Mouse (Mus musculus): ENCODE measurements around the gene Glis1. TPM values are rescaled to one million over a fixed set of nuclear protein-coding genes. Genes with fewer than 3 reads are reported as not detected.

Gene Glis1
- polyA plus RNA-seq, 1 experiment: 0.40 TPM

GRCm38 (mm10) chr4:107668514-107668913 is 234.1 kb downstream of the Glis1 start:
- Histone ChIP-seq H3K79me2 (ENCODE audit: control insufficient read depth, insufficient read depth) (no peaks in the 10 kb centered on the region), H3K4me3 (ENCODE audit: insufficient read depth, poor library complexity, severe bottlenecking) (no peak overlapping the region)
- TF ChIP-seq CEBPB (IDR thresholded peaks at IDR 0.05; ENCODE audit: low read depth): no peak
- TF ChIP-seq MAX (IDR thresholded peaks at IDR 0.05): no peak

GRCm38 (mm10) chr4:107670731-107671130 is 236.3 kb downstream of the Glis1 start:
- TF ChIP-seq CTCF (IDR thresholded peaks at IDR 0.05; ENCODE audit: control insufficient read depth, insufficient read depth, insufficient read length) (no peak), MYOG (IDR thresholded peaks at IDR 0.05; ENCODE audit: control insufficient read depth, extremely low read depth, insufficient read length) (no peak), USF1 (IDR thresholded peaks at IDR 0.05; ENCODE audit: low read depth) (no peak), MAX (IDR thresholded peaks at IDR 0.05) (no peak), FOSL1 (IDR thresholded peaks at IDR 0.05; ENCODE audit: insufficient read depth, low read length, poor library complexity, severe bottlenecking) (no peak), CEBPB (IDR thresholded peaks at IDR 0.05; ENCODE audit: low read depth) (no peak), MYOD1 (IDR thresholded peaks at IDR 0.05; ENCODE audit: control insufficient read depth, insufficient read length, low read depth) (no peak)
- Histone ChIP-seq H3K36me3 (ENCODE audit: control insufficient read depth, insufficient read depth) (no peaks in the 10 kb centered on the region), H3K79me2 (ENCODE audit: control insufficient read depth, insufficient read depth) (no peaks in the 10 kb centered on the region), H3ac (ENCODE audit: control insufficient read depth, insufficient read length, low read depth) (no peak overlapping the region), H3K4me3 (ENCODE audit: insufficient read depth, poor library complexity, severe bottlenecking) (no peak overlapping the region), H3K79me3 (ENCODE audit: low read depth) (no peaks in the 10 kb centered on the region), H3K27me3 (ENCODE audit: control insufficient read depth, insufficient read depth, insufficient read length) (peaks cover 76% of the 10 kb centered on the region)

More at GRCm38 (mm10) chr4:107668514-107668913, 234.1 kb downstream of the Glis1 start:
- peaks cover 56% of the 10 kb centered on the region for H3K27me3 ChIP-seq (ENCODE audit: control insufficient read depth, insufficient read depth, insufficient read length)
- no peaks in the 10 kb centered on the region for H3K79me3 ChIP-seq (ENCODE audit: low read depth)
- no peak overlapping the region for H3ac ChIP-seq (ENCODE audit: control insufficient read depth, insufficient read length, low read depth)
- no peaks in the 10 kb centered on the region for H3K36me3 ChIP-seq (ENCODE audit: control insufficient read depth, insufficient read depth)

GRCm38 (mm10) chr4:107673638-107674321 is 239.4 kb downstream of the Glis1 start:
- no peaks in the 10 kb centered on the region for H3K79me2 ChIP-seq (ENCODE audit: control insufficient read depth, insufficient read depth)
- H3K4me3 ChIP-seq (ENCODE audit: insufficient read depth, poor library complexity, severe bottlenecking): no peak overlapping the region
- TF ChIP-seq MYOG (IDR thresholded peaks at IDR 0.05; ENCODE audit: control insufficient read depth, extremely low read depth, insufficient read length) (no peak), USF1 (IDR thresholded peaks at IDR 0.05; ENCODE audit: low read depth) (no peak), CEBPB (IDR thresholded peaks at IDR 0.05; ENCODE audit: low read depth) (no peak), MAX (IDR thresholded peaks at IDR 0.05) (no peak), CTCF (IDR thresholded peaks at IDR 0.05; ENCODE audit: control insufficient read depth, insufficient read depth, insufficient read length) (no peak), MYOD1 (IDR thresholded peaks at IDR 0.05; ENCODE audit: control insufficient read depth, insufficient read length, low read depth) (no peak), FOSL1 (IDR thresholded peaks at IDR 0.05; ENCODE audit: insufficient read depth, low read length, poor library complexity, severe bottlenecking) (no peak)
- no peaks in the 10 kb centered on the region for H3K79me3 ChIP-seq (ENCODE audit: low read depth)
- H3ac ChIP-seq (ENCODE audit: control insufficient read depth, insufficient read length, low read depth): no peak overlapping the region
- no peaks in the 10 kb centered on the region for H3K36me3 ChIP-seq (ENCODE audit: control insufficient read depth, insufficient read depth)
- H3K27me3 ChIP-seq (ENCODE audit: control insufficient read depth, insufficient read depth, insufficient read length): peaks cover 89% of the 10 kb centered on the region

DNA sequence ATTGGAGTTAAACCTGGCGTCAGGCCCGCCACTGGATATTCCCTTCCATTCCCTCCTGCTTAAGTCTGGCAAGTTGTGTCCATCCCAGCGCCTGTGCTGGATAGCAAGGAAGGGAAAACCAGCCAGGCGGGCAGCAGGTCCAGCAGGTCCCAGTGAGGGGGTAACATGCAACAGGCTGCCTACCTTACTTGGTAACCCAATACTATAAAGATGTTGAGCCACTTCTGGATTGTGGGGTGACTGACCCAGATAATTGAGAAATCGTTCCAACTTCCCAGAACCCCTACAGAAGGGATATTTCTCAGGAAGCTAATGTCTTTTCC is 239.9 kb downstream of the Glis1 start:
- no peaks in the 10 kb centered on the region for H3K79me2 ChIP-seq (ENCODE audit: control insufficient read depth, insufficient read depth)
- H3ac ChIP-seq (ENCODE audit: control insufficient read depth, insufficient read length, low read depth): no peak overlapping the region
- no peak overlapping the region for H3K4me3 ChIP-seq (ENCODE audit: insufficient read depth, poor library complexity, severe bottlenecking)
- H3K79me3 ChIP-seq (ENCODE audit: low read depth): no peaks in the 10 kb centered on the region
- peaks cover 89% of the 10 kb centered on the region for H3K27me3 ChIP-seq (ENCODE audit: control insufficient read depth, insufficient read depth, insufficient read length)
- H3K36me3 ChIP-seq (ENCODE audit: control insufficient read depth, insufficient read depth): no peaks in the 10 kb centered on the region
- TF ChIP-seq MAX (IDR thresholded peaks at IDR 0.05): no peak
- TF ChIP-seq FOSL1 (IDR thresholded peaks at IDR 0.05; ENCODE audit: insufficient read depth, low read length, poor library complexity, severe bottlenecking): no peak
- TF ChIP-seq USF1 (IDR thresholded peaks at IDR 0.05; ENCODE audit: low read depth): no peak
- no peak for TF ChIP-seq CTCF (IDR thresholded peaks at IDR 0.05; ENCODE audit: control insufficient read depth, insufficient read depth, insufficient read length)
- TF ChIP-seq MYOD1 (IDR thresholded peaks at IDR 0.05; ENCODE audit: control insufficient read depth, insufficient read length, low read depth): no peak
- no peak for TF ChIP-seq MYOG (IDR thresholded peaks at IDR 0.05; ENCODE audit: control insufficient read depth, extremely low read depth, insufficient read length)
- no peak for TF ChIP-seq CEBPB (IDR thresholded peaks at IDR 0.05; ENCODE audit: low read depth)

GRCm38 (mm10) chr4:107675645-107676044 is 241.3 kb downstream of the Glis1 start:
- no peak for TF ChIP-seq MAX (IDR thresholded peaks at IDR 0.05)
- no peak for TF ChIP-seq CEBPB (IDR thresholded peaks at IDR 0.05; ENCODE audit: low read depth)
- TF ChIP-seq MYOD1 (IDR thresholded peaks at IDR 0.05; ENCODE audit: control insufficient read depth, insufficient read length, low read depth): no peak
- TF ChIP-seq CTCF (IDR thresholded peaks at IDR 0.05; ENCODE audit: control insufficient read depth, insufficient read depth, insufficient read length): no peak
- no peak for TF ChIP-seq MYOG (IDR thresholded peaks at IDR 0.05; ENCODE audit: control insufficient read depth, extremely low read depth, insufficient read length)
- TF ChIP-seq USF1 (IDR thresholded peaks at IDR 0.05; ENCODE audit: low read depth): no peak
- TF ChIP-seq FOSL1 (IDR thresholded peaks at IDR 0.05; ENCODE audit: insufficient read depth, low read length, poor library complexity, severe bottlenecking): no peak
- H3K27me3 ChIP-seq (ENCODE audit: control insufficient read depth, insufficient read depth, insufficient read length): peaks cover 91% of the 10 kb centered on the region
- H3K4me3 ChIP-seq (ENCODE audit: insufficient read depth, poor library complexity, severe bottlenecking): no peak overlapping the region
- no peaks in the 10 kb centered on the region for H3K79me2 ChIP-seq (ENCODE audit: control insufficient read depth, insufficient read depth)
- H3K79me3 ChIP-seq (ENCODE audit: low read depth): no peaks in the 10 kb centered on the region
- no peaks in the 10 kb centered on the region for H3K36me3 ChIP-seq (ENCODE audit: control insufficient read depth, insufficient read depth)
- no peak overlapping the region for H3ac ChIP-seq (ENCODE audit: control insufficient read depth, insufficient read length, low read depth)
